Mouse (Mus musculus) heart, adult 8-10 months (tissue): ENCODE measurements around the gene Klhl33. TPM values are rescaled to one million over a fixed set of nuclear protein-coding genes. Genes with fewer than 3 reads are reported as not detected.

Experiments
- DNase-seq: peaks from one replicate; pipeline ENCODE4 v3.0.0; 2022; ENCODE audit warnings: low spot score
- total RNA-seq, 4 experiments: library from RNA; stranded (reverse); gene quantifications; 2 replicates each; pipeline ENCODE4 v1.2.4; 2022

Klhl33 gene
- total RNA-seq, 4 experiments from 2014 or later, result 13.4 to 33.6 (median 21.6) TPM

DNA sequence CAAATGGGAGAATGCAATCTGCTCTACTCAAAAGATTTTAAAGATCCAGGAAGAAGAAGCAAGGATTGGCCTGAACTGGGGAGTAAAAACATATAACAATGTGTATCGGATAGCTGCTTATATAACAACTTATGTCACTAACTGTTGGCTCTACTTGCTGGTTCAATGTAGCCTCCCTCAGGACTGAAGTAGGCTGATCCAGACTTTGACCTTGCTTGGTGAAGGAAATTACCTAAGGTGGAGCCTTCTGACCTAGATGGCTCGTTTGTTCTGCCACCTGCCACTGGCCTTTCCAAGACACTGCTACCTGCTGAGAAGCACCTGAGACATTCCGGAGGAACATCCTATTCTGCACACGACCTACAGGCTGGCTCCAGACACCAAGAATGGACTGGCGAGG lies 41.5 kb downstream of the Klhl33 start:
- DNase-seq, result no peak

Other genes starting within 250 kb of the Klhl33 start
- not detected for gene Olfr747, start 204.3 kb downstream of the Klhl33 start, total RNA-seq
- gene Olfr748, start 190.1 kb downstream of the Klhl33 start, total RNA-seq, result not detected
- not detected for gene Olfr749, start 152.4 kb downstream of the Klhl33 start, total RNA-seq
- gene Ttc5, start 112.0 kb downstream of the Klhl33 start, total RNA-seq, result 10 to 100 TPM; 11.9 to 17.8 (median 13.6) TPM
- under 1 TPM in 1 of 4 experiments, not detected in 3; 0.47 TPM for gene Ccnb1ip1, start 89.8 kb downstream of the Klhl33 start, total RNA-seq
- gene Parp2, start 89.7 kb downstream of the Klhl33 start, total RNA-seq, result 10 to 100 TPM; 11.6 to 16.2 (median 13.0) TPM
- 10 to 100 TPM in 2 of 4 experiments, 1 to 10 TPM in 2; 8.0 to 12.1 (median 10.0) TPM for gene Tep1, start 26.9 kb downstream of the Klhl33 start, total RNA-seq
- 10 to 100 TPM; 53.6 to 75.8 (median 70.5) TPM for gene Osgep, start 27.4 kb upstream of the Klhl33 start, total RNA-seq
- 10 to 100 TPM; 23.1 to 33.8 (median 26.7) TPM for gene Apex1, start 27.5 kb upstream of the Klhl33 start, total RNA-seq
- gene Pip4p1, start 33.3 kb upstream of the Klhl33 start, total RNA-seq, result 10 to 100 TPM; 19.3 to 24.5 (median 20.6) TPM
- 10 to 100 TPM in 1 of 4 experiments, 1 to 10 TPM in 3; 8.0 to 10.9 (median 9.3) TPM for gene Pnp, start 33.6 kb upstream of the Klhl33 start, total RNA-seq
- gene Gm49342, start 47.0 kb upstream of the Klhl33 start, total RNA-seq, result 10 to 100 TPM in 2 of 4 experiments, 1 to 10 TPM in 2; 6.8 to 12.3 (median 9.5) TPM
- gene Pnp2, start 58.5 kb upstream of the Klhl33 start, total RNA-seq, result 1 to 10 TPM in 1 of 4 experiments, under 1 TPM in 2, not detected in 1; 0.52 to 1.2 (median 0.84) TPM
- gene Rnase10, start 110.2 kb upstream of the Klhl33 start, total RNA-seq, result under 1 TPM in 3 of 4 experiments, not detected in 1; 0.25 to 0.37 (median 0.27) TPM
- not detected for gene Rnase9, start 144.4 kb upstream of the Klhl33 start, total RNA-seq
- not detected for gene Rnase11, start 152.7 kb upstream of the Klhl33 start, total RNA-seq
- not detected for gene Rnase12, start 160.2 kb upstream of the Klhl33 start, total RNA-seq
- gene Olfr750, start 176.9 kb upstream of the Klhl33 start, total RNA-seq, result not detected
- gene Rnase4, start 193.6 kb upstream of the Klhl33 start, total RNA-seq, result 10 to 100 TPM; 38.7 to 52.9 (median 46.5) TPM
- 1 to 10 TPM; 3.6 to 9.2 (median 4.9) TPM for gene Ang, start 193.6 kb upstream of the Klhl33 start, total RNA-seq
- not detected for gene Eddm3b, start 216.9 kb upstream of the Klhl33 start, total RNA-seq
- gene Rnase6, start 226.4 kb upstream of the Klhl33 start, total RNA-seq, result under 1 TPM; 0.16 to 0.63 (median 0.33) TPM
- gene Rnase1, start 249.3 kb upstream of the Klhl33 start, total RNA-seq, result 1 to 10 TPM in 2 of 4 experiments, under 1 TPM in 1, not detected in 1; 0.29 to 1.4 (median 1.3) TPM